Mouse (Mus musculus) large intestine, adult 2 months (tissue): ENCODE measurements at regions not wholly inside any gene's neighbourhood (a gene's known extent, or its start where the extent isn't known, plus 50 kb on each side); places are given as distances from the start of the nearest gene placed in this dataset.

Source experiments
- DNase-seq: peaks from one replicate; pipeline ENCODE4 v3.0.0-alpha.2; 2012; ENCODE audit warnings: low read depth, low spot score
- WGBS: fragments of 180-500 bp; shearing (Covaris S2); methylation state at CpG from one replicate; pipeline ENCODE4 v1.1.7; 2018; 5-methylcytosine and 5-hydroxymethylcytosine counted together

GRCm38 (mm10) chr14:99366281-99366987, 67.9 kb downstream of the Klf5 start:
- no peak for DNase-seq
- 30% methylated on average over 21 of the region's 21 CpGs for WGBS

- DNase-seq = no peak
- 57% methylated on average over 11 of the region's 11 CpGs for WGBS
These were observed 68.6 kb downstream of the Klf5 start for GRCm38 (mm10) chr14:99366996-99367555.

- WGBS = 92% methylated on average over 5 of the region's 5 CpGs
- DNase-seq = no peak
These were observed 70.9 kb downstream of the Klf5 start for GRCm38 (mm10) chr14:99369366-99369765.

GRCm38 (mm10) chr14:99373682-99374081, 75.2 kb downstream of the Klf5 start:
- no peak for DNase-seq
- 78% methylated on average over 4 of the region's 4 CpGs for WGBS

GRCm38 (mm10) chr14:99375040-99375610, 76.6 kb downstream of the Klf5 start:
- WGBS = 35% methylated on average over 5 of the region's 5 CpGs
- DNase-seq = no peak

- WGBS = 86% methylated on average over 11 of the region's 11 CpGs
These were observed 78.4 kb downstream of the Klf5 start for GRCm38 (mm10) chr14:99376652-99377502.

GRCm38 (mm10) chr14:99381262-99382017, 82.9 kb downstream of the Klf5 start:
- 81% methylated on average over 10 of the region's 10 CpGs for WGBS
- DNase-seq = no peak

More at GRCm38 (mm10) chr14:99376652-99377502, 78.4 kb downstream of the Klf5 start:
- DNase-seq = no peak

GRCm38 (mm10) chr14:99382051-99382450, 83.6 kb downstream of the Klf5 start:
- DNase-seq = no peak
- WGBS = 71% methylated on average over 5 of the region's 5 CpGs

GRCm38 (mm10) chr14:99383170-99383569, 84.7 kb downstream of the Klf5 start:
- 86% methylated on average over 6 of the region's 6 CpGs for WGBS
- no peak for DNase-seq

- WGBS = 92% methylated on average over 6 of the region's 6 CpGs
These were observed 89.1 kb downstream of the Klf5 start for GRCm38 (mm10) chr14:99387581-99387980.

GRCm38 (mm10) chr14:99389306-99389705, 90.8 kb downstream of the Klf5 start:
- WGBS = 41% methylated on average over 5 of the region's 5 CpGs
- DNase-seq = no peak

More at GRCm38 (mm10) chr14:99387581-99387980, 89.1 kb downstream of the Klf5 start:
- no peak for DNase-seq

- 89% methylated on average over 7 of the region's 7 CpGs for WGBS
- DNase-seq = no peak
These were observed 93.2 kb downstream of the Klf5 start for GRCm38 (mm10) chr14:99391700-99392099.

GRCm38 (mm10) chr14:99392813-99393212, 94.3 kb downstream of the Klf5 start:
- WGBS = 26% methylated on average over 2 of the region's 2 CpGs
- no peak for DNase-seq

- WGBS = 25% methylated on average over 8 of the region's 8 CpGs
These were observed 95.1 kb downstream of the Klf5 start for GRCm38 (mm10) chr14:99393611-99394010.

GRCm38 (mm10) chr14:99403155-99403726, 104.8 kb downstream of the Klf5 start:
- 85% methylated on average over 6 of the region's 6 CpGs for WGBS

More at GRCm38 (mm10) chr14:99393611-99394010, 95.1 kb downstream of the Klf5 start:
- peak; percentile 88 for DNase-seq

GRCm38 (mm10) chr14:99405228-99405627, 106.7 kb downstream of the Klf5 start:
- DNase-seq = no peak
- 81% methylated on average over 5 of the region's 5 CpGs for WGBS

More at GRCm38 (mm10) chr14:99403155-99403726, 104.8 kb downstream of the Klf5 start:
- no peak for DNase-seq

GRCm38 (mm10) chr14:99411835-99412234, 113.3 kb downstream of the Klf5 start:
- no peak for DNase-seq
- 27% methylated on average over 5 of the region's 5 CpGs for WGBS

- WGBS = 44% methylated on average over 3 of the region's 3 CpGs
- DNase-seq = no peak
These were observed 117.7 kb downstream of the Klf5 start for GRCm38 (mm10) chr14:99416169-99416568.

- 85% methylated on average over 5 of the region's 5 CpGs for WGBS
- DNase-seq = no peak
These were observed 120.5 kb downstream of the Klf5 start for GRCm38 (mm10) chr14:99418970-99419369.
